Mouse (Mus musculus) olfactory bulb, adult 2 months (tissue): Measurements from ENCODE around the gene Lgals3bp. TPM values are rescaled to one million over a fixed set of nuclear protein-coding genes. Genes with fewer than 3 reads are reported as not detected.

Experiments
- H3K27ac ChIP-seq: fragments of 200-500 bp; 2 replicates; pipeline ENCODE4 v1.5.1; 2012; ENCODE audit warnings: low read depth, low read length; ENCODE audit not compliant: insufficient read depth
- H3K4me1 ChIP-seq: fragments of 200-500 bp; 2 replicates; pipeline ENCODE4 v1.6.1; 2012; ENCODE audit warnings: low read length; ENCODE audit not compliant: control insufficient read depth, insufficient read depth
- H3K4me3 ChIP-seq: fragments of 200-500 bp; 2 replicates; pipeline ENCODE4 v1.5.1; 2012; ENCODE audit warnings: mild to moderate bottlenecking, low read depth, low read length, moderate library complexity; ENCODE audit not compliant: insufficient read depth
- CTCF ChIP-seq: fragments of 200-500 bp; IDR thresholded peaks from 2 replicates; pipeline ENCODE4 v1.5.1; 2012; ENCODE audit warnings: low read depth, mild to moderate bottlenecking, low read length, moderate library complexity; ENCODE audit not compliant: insufficient read depth
- POLR2A ChIP-seq: fragments of 200-500 bp; IDR thresholded peaks from 2 replicates; pipeline ENCODE4 v1.6.1; 2012; ENCODE audit warnings: mild to moderate bottlenecking, low read depth, low read length, moderate library complexity; ENCODE audit not compliant: insufficient read depth
- WGBS: fragments of 180-500 bp; shearing (Covaris S2); methylation state at CpG from one replicate; pipeline ENCODE4 v1.1.7; 2018; 5-methylcytosine and 5-hydroxymethylcytosine counted together
- polyA plus RNA-seq: library from polyadenylated mRNA; stranded (reverse); fragments of >200 nt; gene quantifications from 2 replicates; pipeline ENCODE4 v1.2.4, GENCODE M21; 2012; ENCODE audit warnings: low replicate concordance; ENCODE audit not compliant: missing spikeins, insufficient read depth, insufficient read length

Gene Lgals3bp
- polyA plus RNA-seq, 1 experiment = not detected

DNA sequence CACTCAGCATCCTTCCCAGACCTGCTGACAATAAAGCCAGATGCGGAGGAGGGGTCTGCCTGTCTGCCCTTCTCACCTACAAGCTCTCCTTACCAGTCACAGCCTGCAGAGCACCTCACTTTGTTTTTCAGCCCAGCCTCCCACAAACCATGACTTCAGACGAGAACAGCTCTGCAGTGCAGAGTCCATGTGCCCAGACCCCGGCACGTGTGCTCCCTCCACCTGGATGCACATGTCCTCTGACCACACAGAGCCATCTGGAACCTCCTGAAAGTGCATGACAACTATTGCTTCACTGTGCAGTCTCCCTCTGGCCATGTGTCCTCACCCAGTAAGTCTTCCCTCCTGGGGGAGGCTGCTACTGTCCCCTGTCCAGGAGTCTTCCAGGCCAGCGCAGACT lies 12.4 kb upstream of the Lgals3bp start:
- Histone ChIP-seq H3K27ac (no peak overlapping the region), H3K4me3 (no peak overlapping the region), H3K4me1 (peaks cover 37% of the 10 kb centered on the region)
- 93% methylated on average over 5 of the region's 5 CpGs for WGBS
- TF ChIP-seq POLR2A = no peak
- TF ChIP-seq CTCF = no peak

DNA sequence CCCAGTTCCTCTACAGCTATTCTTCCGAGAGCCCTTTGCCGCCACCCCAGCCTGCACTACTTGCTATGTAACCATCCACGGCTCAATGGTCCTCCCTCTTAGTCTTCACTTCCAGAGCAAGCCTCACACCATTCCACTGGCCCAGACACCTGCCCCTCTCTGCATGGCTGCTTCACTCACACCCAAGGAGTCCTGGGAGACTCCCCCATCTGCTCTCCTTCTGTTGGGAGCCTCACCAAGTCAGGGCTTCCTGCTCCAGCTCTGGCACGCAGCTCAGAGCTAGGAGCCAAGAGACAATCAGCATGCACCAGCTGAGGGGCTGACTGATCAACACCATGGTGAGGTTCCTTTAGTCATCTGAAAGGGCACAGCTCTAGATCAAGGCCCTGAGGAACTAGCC lies 11.2 kb upstream of the Lgals3bp start:
- Histone ChIP-seq H3K4me3 (no peak overlapping the region), H3K4me1 (peaks cover 33% of the 10 kb centered on the region), H3K27ac (no peak overlapping the region)
- TF ChIP-seq POLR2A (no peak), CTCF (no peak)
- WGBS = 62% methylated on average over 4 of the region's 4 CpGs

DNA sequence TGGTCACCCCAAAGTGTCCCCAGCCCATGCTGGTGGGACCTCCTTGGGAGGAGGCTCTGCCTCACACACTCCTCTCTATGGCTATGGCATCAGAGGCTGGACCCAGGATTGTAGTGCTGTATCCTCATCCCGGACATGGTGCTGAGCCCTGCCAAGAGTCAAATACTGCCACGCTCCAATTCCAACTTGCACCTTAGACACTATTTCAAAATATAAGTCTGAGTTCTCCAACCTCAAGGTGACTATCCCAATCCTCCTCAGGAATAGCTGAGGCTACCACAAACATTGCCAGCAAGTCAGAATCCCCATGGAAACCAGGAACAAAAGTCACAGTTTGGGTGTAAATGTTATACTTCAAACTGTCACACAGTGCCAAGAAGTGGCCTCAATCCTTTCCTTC lies 10.7 kb upstream of the Lgals3bp start:
- TF ChIP-seq POLR2A (no peak), CTCF (no peak)
- Histone ChIP-seq H3K27ac (no peak overlapping the region), H3K4me1 (peaks cover 29% of the 10 kb centered on the region), H3K4me3 (no peak overlapping the region)
- 69% methylated on average over 2 of the region's 2 CpGs for WGBS

DNA sequence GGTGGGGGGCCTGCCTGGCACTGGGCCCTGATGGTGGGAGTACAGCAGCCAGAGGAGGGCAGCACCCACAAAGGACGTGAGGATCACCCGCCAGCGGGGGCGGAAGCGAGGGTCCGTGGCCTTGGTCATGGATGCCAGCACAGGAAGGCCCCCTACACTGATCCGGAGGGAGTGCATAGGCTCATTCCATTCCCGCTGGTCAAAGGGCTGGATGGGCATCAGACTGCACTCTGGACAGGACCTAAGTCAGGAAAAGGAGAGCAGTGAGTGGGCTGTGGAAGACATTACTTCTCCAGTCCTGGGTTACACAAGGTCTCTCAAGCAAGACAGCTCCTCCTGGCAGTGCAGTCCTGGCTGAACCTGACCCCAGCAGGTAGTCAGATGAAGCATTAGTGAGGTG lies 9.4 kb upstream of the Lgals3bp start:
- TF ChIP-seq CTCF (no peak), POLR2A (no peak)
- H3K4me1 ChIP-seq = peaks cover 17% of the 10 kb centered on the region
- H3K27ac ChIP-seq = no peak overlapping the region
- no peak overlapping the region for H3K4me3 ChIP-seq
- WGBS = 80% methylated on average over 8 of the region's 8 CpGs

DNA sequence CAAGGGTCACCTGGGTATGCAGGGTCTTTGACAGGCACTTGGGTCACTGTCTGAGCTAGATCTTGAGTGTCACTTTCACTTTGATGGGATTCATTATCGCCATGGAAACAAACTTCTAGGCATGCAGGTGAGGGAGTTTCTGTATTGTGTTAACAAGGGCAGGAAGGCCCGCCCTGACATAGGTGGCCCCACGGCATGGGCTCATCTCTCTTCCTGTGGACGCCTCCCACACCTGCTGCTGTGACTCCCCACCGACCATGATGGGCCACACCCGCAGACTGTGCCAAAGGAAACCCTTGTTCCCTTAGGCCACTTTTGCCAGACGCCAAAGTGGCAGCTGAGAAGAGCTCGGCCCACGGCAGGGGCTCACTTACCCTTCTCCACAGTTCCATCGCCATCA lies 8.6 kb upstream of the Lgals3bp start:
- H3K27ac ChIP-seq = no peak overlapping the region
- H3K4me1 ChIP-seq = peaks cover 9% of the 10 kb centered on the region
- H3K4me3 ChIP-seq = no peak overlapping the region
- 89% methylated on average over 10 of the region's 10 CpGs for WGBS
- TF ChIP-seq CTCF (no peak), POLR2A (no peak)

DNA sequence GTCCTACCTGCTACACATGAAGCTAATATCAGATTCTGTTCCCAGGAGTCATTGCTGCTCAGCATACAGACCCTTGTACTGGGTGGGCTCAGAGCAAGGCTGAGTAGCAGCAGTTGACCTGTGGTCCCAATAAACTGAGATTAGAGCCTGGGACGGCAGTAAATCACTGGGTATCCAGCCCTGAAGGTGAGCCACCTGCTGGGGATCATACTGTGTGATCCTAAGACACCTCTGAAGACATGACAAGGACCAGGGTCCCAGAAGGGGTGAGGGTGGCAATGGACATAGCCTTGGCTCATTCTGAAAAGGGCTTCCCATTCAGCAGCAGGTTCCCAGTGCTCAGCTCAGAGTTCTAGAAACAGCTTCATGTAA lies 8.2 kb upstream of the Lgals3bp start:
- WGBS = 87% methylated on average over 1 of the region's 1 CpGs
- Histone ChIP-seq H3K4me1 (peaks cover 8% of the 10 kb centered on the region), H3K4me3 (no peak overlapping the region), H3K27ac (no peak overlapping the region)
- no peak for TF ChIP-seq POLR2A
- TF ChIP-seq CTCF = no peak

DNA sequence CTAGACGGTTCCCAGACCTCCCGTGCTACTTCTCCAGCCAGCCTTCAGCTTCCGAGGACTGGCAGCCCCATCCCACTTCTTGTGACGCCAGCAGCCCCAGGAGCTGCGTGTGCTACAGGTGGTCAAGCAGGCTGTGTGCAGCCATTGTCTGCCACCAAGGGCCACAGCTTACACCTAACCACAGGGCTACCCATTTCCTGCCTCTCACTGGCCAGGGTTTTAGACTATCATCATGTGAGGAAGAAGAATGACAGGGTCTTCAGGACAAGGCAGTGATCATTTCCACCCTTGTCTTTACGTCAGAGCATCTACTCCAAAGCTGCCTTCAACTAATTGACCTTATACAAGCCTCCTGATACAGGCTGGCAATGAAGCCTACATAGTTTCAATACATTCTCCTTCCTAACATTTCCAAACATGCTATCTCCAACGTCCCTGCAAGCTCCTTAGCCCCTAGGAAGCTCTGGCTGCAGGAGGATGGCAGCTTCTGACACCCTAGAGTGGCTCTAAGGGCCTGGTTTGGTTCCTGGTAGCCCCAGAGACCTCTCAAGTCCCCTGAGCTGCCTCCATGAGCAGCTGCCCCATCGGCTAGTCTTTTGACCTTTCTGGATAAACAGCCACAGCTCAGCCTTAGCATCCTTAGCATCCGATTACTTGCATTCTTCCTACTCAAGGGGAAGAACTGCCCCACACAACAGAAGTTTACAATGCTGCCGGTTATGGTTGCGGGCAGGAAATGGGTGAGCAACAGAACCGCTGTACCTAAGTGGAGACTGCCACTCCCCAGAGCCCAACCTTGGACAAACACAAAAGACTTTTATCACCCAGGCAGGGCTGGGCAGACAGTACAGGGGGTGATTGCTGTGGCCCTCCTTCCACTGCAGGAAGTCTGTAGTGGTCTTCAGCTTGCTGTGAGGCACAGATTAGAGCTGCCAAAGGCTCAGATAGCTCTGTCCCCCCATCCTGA lies 7.5 kb upstream of the Lgals3bp start:
- WGBS = 86% methylated on average over 12 of the region's 12 CpGs
- TF ChIP-seq CTCF (no peak), POLR2A (no peak)
- Histone ChIP-seq H3K4me1 (peaks cover 8% of the 10 kb centered on the region), H3K4me3 (no peak overlapping the region), H3K27ac (no peak overlapping the region)

DNA sequence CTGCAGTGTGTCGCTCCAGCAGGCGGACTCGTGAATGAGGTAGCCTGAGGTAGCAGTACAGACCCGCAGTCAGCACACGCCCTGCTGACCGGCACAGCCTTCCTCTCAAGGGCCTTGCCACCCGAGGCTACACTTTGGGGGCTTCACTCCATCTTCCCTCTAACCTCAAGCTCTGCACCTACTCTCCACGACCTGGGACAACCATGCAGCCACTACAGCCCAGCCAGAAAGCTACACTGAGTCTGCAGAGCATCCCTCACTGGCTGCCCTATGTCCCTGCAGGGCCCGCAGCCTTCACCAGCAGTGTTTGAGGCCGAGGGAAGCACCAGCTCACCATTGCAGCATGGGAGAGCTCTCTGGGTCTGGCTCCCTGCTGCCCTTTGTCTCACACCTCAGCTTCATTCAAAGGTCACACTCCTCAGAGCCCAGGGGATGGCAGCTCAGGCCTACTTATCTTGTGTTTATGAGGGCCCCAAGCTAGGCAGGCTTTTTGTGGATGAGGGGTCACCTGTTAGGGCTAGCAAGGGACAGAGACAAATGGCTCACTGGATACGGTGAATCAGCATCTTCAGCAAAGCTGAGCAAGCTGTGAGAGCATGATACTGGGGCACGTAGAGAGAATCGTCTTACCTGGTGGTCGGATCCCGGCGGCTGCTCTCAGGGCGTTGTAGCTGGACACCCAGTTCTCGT lies 6.3 kb upstream of the Lgals3bp start:
- H3K27ac ChIP-seq = no peak overlapping the region
- WGBS = 89% methylated on average over 18 of the region's 18 CpGs
- TF ChIP-seq CTCF (no peak), POLR2A (no peak)

DNA sequence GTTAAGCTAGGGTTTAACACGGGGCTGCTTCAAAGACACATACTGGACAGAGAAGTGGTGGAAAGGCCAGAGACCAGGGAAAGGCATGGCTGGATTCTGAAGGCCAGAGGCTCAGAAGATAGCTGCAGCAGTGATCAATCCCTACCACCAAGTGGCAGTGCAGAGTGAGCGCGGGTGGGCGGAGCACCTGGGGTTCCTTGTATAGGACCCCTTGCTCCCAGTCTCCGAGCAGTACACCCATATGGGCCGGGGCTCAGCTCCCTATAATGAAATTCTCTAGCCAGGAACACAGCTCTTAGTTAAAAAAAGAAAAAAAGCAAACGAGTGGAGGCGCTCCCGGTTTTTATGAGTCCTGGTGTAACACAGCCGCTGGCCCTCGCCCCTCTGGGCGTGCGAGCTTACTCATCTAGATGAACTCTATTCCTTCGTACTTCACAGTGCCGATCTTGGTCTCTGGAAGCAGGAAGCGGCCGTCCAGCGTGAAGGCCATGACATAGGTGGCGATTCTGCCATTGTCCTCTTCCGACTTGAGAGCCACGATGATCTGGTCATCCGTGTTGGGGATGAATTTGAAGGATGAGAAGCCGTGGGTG lies 5.5 kb upstream of the Lgals3bp start:
- 85% methylated on average over 23 of the region's 23 CpGs for WGBS
- Histone ChIP-seq H3K4me1 (no peaks in the 10 kb centered on the region), H3K27ac (no peak overlapping the region), H3K4me3 (no peak overlapping the region)
- TF ChIP-seq POLR2A (no peak), CTCF (no peak)

More for the DNA sequence above, 6.3 kb upstream of the Lgals3bp start:
- no peak overlapping the region for H3K4me3 ChIP-seq
- peaks cover 4% of the 10 kb centered on the region; the same call in 1 of the 2 replicates for H3K4me1 ChIP-seq
